Mouse (Mus musculus): ENCODE measurements around the gene Cybrd1.

Cybrd1 gene

GRCm38 (mm10) chr2:71117797-71118708 lies at the start of gene Cybrd1:
Cybrd1 (plus strand) TSS chr2:71117923.
- DNase-seq (ENCODE audit: low spot score) = no peak

- no peak for DNase-seq (ENCODE audit: low spot score)
Measured at GRCm38 (mm10) chr2:71071601-71072000, 46.1 kb upstream of the Cybrd1 start.

GRCm38 (mm10) chr2:71073330-71073729 lies 44.4 kb upstream of the Cybrd1 start:
- no peak for DNase-seq (ENCODE audit: low spot score)

- DNase-seq (ENCODE audit: low spot score) = no peak
Measured at GRCm38 (mm10) chr2:71073828-71074227, 43.9 kb upstream of the Cybrd1 start.

GRCm38 (mm10) chr2:71082416-71082815 lies 35.3 kb upstream of the Cybrd1 start:
- peak; percentile 48 for DNase-seq (ENCODE audit: low spot score)

GRCm38 (mm10) chr2:71083454-71084193 lies 34.1 kb upstream of the Cybrd1 start:
- DNase-seq (ENCODE audit: low spot score) = no peak

- DNase-seq (ENCODE audit: low spot score) = no peak
Measured at GRCm38 (mm10) chr2:71089766-71090165, 28.0 kb upstream of the Cybrd1 start.

- no peak for DNase-seq (ENCODE audit: low spot score)
Measured at GRCm38 (mm10) chr2:71090660-71091445, 26.9 kb upstream of the Cybrd1 start.

GRCm38 (mm10) chr2:71096170-71096569 lies 21.6 kb upstream of the Cybrd1 start:
- DNase-seq (ENCODE audit: low spot score) = no peak

GRCm38 (mm10) chr2:71102621-71103291 lies 15.0 kb upstream of the Cybrd1 start:
- DNase-seq (ENCODE audit: low spot score) = no peak

GRCm38 (mm10) chr2:71103292-71103680 lies 14.4 kb upstream of the Cybrd1 start:
- no peak for DNase-seq (ENCODE audit: low spot score)

- no peak for DNase-seq (ENCODE audit: low spot score)
Measured at GRCm38 (mm10) chr2:71104696-71105095, 13.0 kb upstream of the Cybrd1 start.

- no peak for DNase-seq (ENCODE audit: low spot score)
Measured at GRCm38 (mm10) chr2:71105469-71106215, 12.1 kb upstream of the Cybrd1 start.

- DNase-seq (ENCODE audit: low spot score) = no peak
Measured at GRCm38 (mm10) chr2:71107225-71107624, 10.5 kb upstream of the Cybrd1 start.

GRCm38 (mm10) chr2:71108541-71108940 lies 9.2 kb upstream of the Cybrd1 start:
- DNase-seq (ENCODE audit: low spot score) = no peak

GRCm38 (mm10) chr2:71113489-71114171 lies 4.1 kb upstream of the Cybrd1 start:
- DNase-seq (ENCODE audit: low spot score) = no peak

- no peak for DNase-seq (ENCODE audit: low spot score)
Measured at GRCm38 (mm10) chr2:71116151-71116550, 1.6 kb upstream of the Cybrd1 start.

GRCm38 (mm10) chr2:71120844-71121243 lies 3.1 kb downstream of the Cybrd1 start:
- peak; percentile 50 for DNase-seq (ENCODE audit: low spot score)

GRCm38 (mm10) chr2:71121406-71121805 lies 3.7 kb downstream of the Cybrd1 start:
- DNase-seq (ENCODE audit: low spot score) = no peak

GRCm38 (mm10) chr2:71122268-71123029 lies 4.7 kb downstream of the Cybrd1 start:
- no peak for DNase-seq (ENCODE audit: low spot score)
